Mouse (Mus musculus) spleen, adult 2 months (tissue): ENCODE results near the gene Timd4.

Source experiments
- CTCF ChIP-seq: fragments of 200-500 bp; IDR thresholded peaks from 2 replicates; pipeline ENCODE4 v1.5.1; 2011; ENCODE audit warnings: mild to moderate bottlenecking, inconsistent platforms; ENCODE audit not compliant: insufficient read depth, insufficient read length, insufficient replicate concordance; ENCODE audit errors: extremely low read depth
- POLR2A ChIP-seq: fragments of 200-500 bp; IDR thresholded peaks from 2 replicates; pipeline ENCODE4 v1.6.1; 2011; ENCODE audit warnings: low read depth, low read length, inconsistent platforms

DNA sequence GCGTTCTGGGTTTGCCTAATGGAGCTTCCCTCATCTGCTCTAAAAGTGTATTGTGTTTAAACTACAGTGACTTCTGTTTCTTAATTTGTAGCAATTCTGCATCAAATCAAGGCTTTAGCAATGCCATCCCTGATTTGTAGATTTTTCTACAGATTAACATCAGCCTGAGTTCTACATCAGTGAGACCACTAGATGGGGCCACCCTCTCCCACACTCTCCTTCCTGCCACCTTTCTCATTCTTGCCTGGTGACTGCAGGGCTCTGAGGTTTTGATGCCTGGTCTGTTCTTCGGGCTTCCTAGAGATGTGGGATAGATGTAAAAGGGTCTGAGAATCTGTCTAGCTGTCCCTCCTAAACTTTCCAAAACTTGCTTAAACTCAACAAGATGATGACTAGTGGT, 30.8 kb upstream of the Timd4 start:
- no peak for TF ChIP-seq CTCF
- TF ChIP-seq POLR2A: no peak
